In genomic region chr4:109406054-109406485, GRCm38 (mm10) we compare ENCODE assay signal across 8 mouse cellular contexts. TPM values are rescaled to one million over a fixed set of nuclear protein-coding genes. Genes with fewer than 3 reads are reported as not detected.
DNase-seq lines count a peak whose midpoint lies in the region; ATAC-seq and TF ChIP-seq lines count a peak whose summit lies in the region.

No protein-coding gene starts in this region.

- H3K4me3 ChIP-seq in bone marrow macrophage, adult 2 months (ENCODE audit: insufficient read depth, low read length) = peak overlapping the region; percentile 79
- peak overlapping the region; percentile 68 for H3K4me3 ChIP-seq in embryonic facial prominence, embryonic 13.5 days
- peak overlapping the region; percentile 60 for H3K4me3 ChIP-seq in limb, embryonic 15.5 days
- peak overlapping the region; percentile 53 for H3K4me3 ChIP-seq in midbrain, embryonic 14.5 days (replicated peaks; ENCODE audit: low read depth, low read length)
- peak overlapping the region; percentile 66 for H3K4me3 ChIP-seq in stomach, embryonic 15.5 days (replicated peaks)

- no peak for TF ChIP-seq POLR2A in bone marrow macrophage, adult 2 months (IDR thresholded peaks at IDR 0.05; ENCODE audit: borderline replicate concordance, low read depth, low read length)

- peaks cover 17% of the 10 kb centered on the region for H3K4me1 ChIP-seq in bone marrow macrophage, adult 2 months (ENCODE audit: control insufficient read depth, insufficient read depth, low read length)
- peaks cover 30% of the 10 kb centered on the region for H3K4me1 ChIP-seq in embryonic facial prominence, embryonic 13.5 days
- H3K4me1 ChIP-seq in limb, embryonic 15.5 days = peaks cover 31% of the 10 kb centered on the region
- peaks cover 9% of the 10 kb centered on the region; the same call in 1 of the 2 replicates for H3K4me1 ChIP-seq in midbrain, embryonic 14.5 days (ENCODE audit: control insufficient read depth, insufficient read depth, low read length)
- H3K4me1 ChIP-seq in stomach, embryonic 15.5 days = peaks cover 11% of the 10 kb centered on the region

- peak; percentile 90 for DNase-seq in 416B (ENCODE audit: low read depth)
- peak; percentile 84 to 92 for DNase-seq in heart, adult 18-20 months
- DNase-seq in kidney, adult 18-20 months = peak; percentile 52
- DNase-seq in midbrain, embryonic 14.5 days = peak; percentile 56

- no peaks in the 10 kb centered on the region for H3K27me3 ChIP-seq in embryonic facial prominence, embryonic 13.5 days
- H3K27me3 ChIP-seq in limb, embryonic 15.5 days = no peaks in the 10 kb centered on the region
- H3K27me3 ChIP-seq in midbrain, embryonic 14.5 days (ENCODE audit: control insufficient read depth, insufficient read depth, low read length) = no peaks in the 10 kb centered on the region; the same call in 1 of the 2 replicates
- H3K27me3 ChIP-seq in stomach, embryonic 15.5 days (replicated peaks) = no peaks in the 10 kb centered on the region

- no peaks in the 10 kb centered on the region for H3K9me3 ChIP-seq in embryonic facial prominence, embryonic 13.5 days
- no peaks in the 10 kb centered on the region for H3K9me3 ChIP-seq in limb, embryonic 15.5 days
- H3K9me3 ChIP-seq in midbrain, embryonic 14.5 days (ENCODE audit: control insufficient read depth, low read length) = no peaks in the 10 kb centered on the region
- no peaks in the 10 kb centered on the region for H3K9me3 ChIP-seq in stomach, embryonic 15.5 days

- ATAC-seq in embryonic facial prominence, embryonic 13.5 days (ENCODE audit: insufficient number of reproducible peaks, insufficient read depth, low FRiP score, low TSS enrichment, low read depth) = no peak
- no peak for ATAC-seq in limb, embryonic 15.5 days (ENCODE audit: insufficient number of reproducible peaks, low FRiP score, low TSS enrichment, low read depth)
- ATAC-seq in midbrain, embryonic 14.5 days (ENCODE audit: low FRiP score, low TSS enrichment) = peak; percentile 36; the same call in 1 of the 2 replicates
- ATAC-seq in stomach, embryonic 15.5 days (ENCODE audit: insufficient read depth, low FRiP score, low read depth) = peak; percentile 86

- peak overlapping the region; percentile 97 for H3K4me2 ChIP-seq in embryonic facial prominence, embryonic 13.5 days
- peak overlapping the region; percentile 97 for H3K4me2 ChIP-seq in limb, embryonic 15.5 days
- peak overlapping the region; percentile 96 for H3K4me2 ChIP-seq in midbrain, embryonic 14.5 days (ENCODE audit: low read length)
- H3K4me2 ChIP-seq in stomach, embryonic 15.5 days = peak overlapping the region; percentile 94

- H3K36me3 ChIP-seq in embryonic facial prominence, embryonic 13.5 days = no peaks in the 10 kb centered on the region
- no peaks in the 10 kb centered on the region for H3K36me3 ChIP-seq in limb, embryonic 15.5 days
- H3K36me3 ChIP-seq in midbrain, embryonic 14.5 days (ENCODE audit: control insufficient read depth, insufficient read depth, low read length) = no peaks in the 10 kb centered on the region
- no peaks in the 10 kb centered on the region for H3K36me3 ChIP-seq in stomach, embryonic 15.5 days

- peak overlapping the region; percentile 80 for H3K9ac ChIP-seq in embryonic facial prominence, embryonic 13.5 days
- H3K9ac ChIP-seq in limb, embryonic 15.5 days = no peak overlapping the region
- peak overlapping the region; percentile 74; the same call in 1 of the 2 replicates for H3K9ac ChIP-seq in midbrain, embryonic 14.5 days (replicated peaks; ENCODE audit: low read length)
- H3K9ac ChIP-seq in stomach, embryonic 15.5 days = no peak overlapping the region

- no peak for TF ChIP-seq CTCF in bone marrow macrophage, adult 2 months (IDR thresholded peaks at IDR 0.05; ENCODE audit: low read depth, low read length)

- WGBS in embryonic facial prominence, embryonic 13.5 days = 3% methylated on average over 3 of the region's 3 CpGs
- WGBS in limb, embryonic 15.5 days = 2% methylated on average over 3 of the region's 3 CpGs
- 9% methylated on average over 3 of the region's 3 CpGs for WGBS in midbrain, embryonic 14.5 days
- 5% methylated on average over 3 of the region's 3 CpGs for WGBS in stomach, embryonic 15.5 days

- H3K27ac ChIP-seq in bone marrow macrophage, adult 2 months (ENCODE audit: insufficient read depth, low read depth, low read length) = peak overlapping the region; percentile 79
- H3K27ac ChIP-seq in embryonic facial prominence, embryonic 13.5 days = 0 out of 2 replicates have a peak overlapping the region, but pooled peaks have one; percentile 11
- H3K27ac ChIP-seq in limb, embryonic 15.5 days = no peak overlapping the region
- no peak overlapping the region for H3K27ac ChIP-seq in midbrain, embryonic 14.5 days (replicated peaks; ENCODE audit: low read depth, low read length)
- peak overlapping the region; percentile 74 for H3K27ac ChIP-seq in stomach, embryonic 15.5 days

RNA-seq across cellular contexts. Expression of gene Ttc39a, which starts 0.4 kb away (rescaled TPM):
- polyA plus RNA-seq in bone marrow macrophage, adult 2 months (2012; ENCODE audit: insufficient read depth, insufficient read length, missing spikeins) = 1.3 and 1.4 TPM in 2 replicates
- 4.6 and 4.9 TPM in 2 replicates for polyA plus RNA-seq in embryonic facial prominence, embryonic 13.5 days (2015; fragmentation: Nextera tagmentation; extraction: Ambion mirVana)
- 1 to 10 TPM; 1.7 to 2.1 TPM for total RNA-seq in heart, adult 18-20 months (2021)
- polyA plus RNA-seq in limb, embryonic 15.5 days (2015; fragmentation: Nextera tagmentation; extraction: Ambion mirVana) = 3.2 and 4.0 TPM in 2 replicates
- polyA plus RNA-seq in midbrain, embryonic 14.5 days (2014; fragmentation: Nextera tagmentation; extraction: Ambion mirVana) = 1.3 and 2.2 TPM in 2 replicates
- 21.3 and 30.0 TPM in 2 replicates for polyA plus RNA-seq in stomach, embryonic 15.5 days (2015; fragmentation: Nextera tagmentation; extraction: Ambion mirVana)

Comparison
In these comparisons a context has a peak if more than half of its experiments do, and no peak if none do; other contexts are left out.
1. H3K27ac ChIP-seq: peak in bone marrow macrophage, adult 2 months (single experiment), embryonic facial prominence, embryonic 13.5 days (single experiment) and stomach, embryonic 15.5 days (single experiment); none in limb, embryonic 15.5 days (single experiment) and midbrain, embryonic 14.5 days (single experiment).
2. ATAC-seq: peak in midbrain, embryonic 14.5 days (single experiment) and stomach, embryonic 15.5 days (single experiment); none in embryonic facial prominence, embryonic 13.5 days (single experiment) and limb, embryonic 15.5 days (single experiment).
3. H3K9ac ChIP-seq: peak in embryonic facial prominence, embryonic 13.5 days (single experiment) and midbrain, embryonic 14.5 days (single experiment); none in limb, embryonic 15.5 days (single experiment) and stomach, embryonic 15.5 days (single experiment).
4. Peak in every context shown above with its lines, with median percentiles within 50 percentile points of each other: DNase-seq, H3K4me3 ChIP-seq and H3K4me2 ChIP-seq.